Mouse (Mus musculus) embryonic facial prominence, embryonic 10.5 days (tissue): ENCODE data around the gene Synpr. TPM values are rescaled to one million over a fixed set of nuclear protein-coding genes. Genes with fewer than 3 reads are reported as not detected.

ENCODE experiments used
- DNase-seq: peaks from one replicate; pipeline ENCODE4 v3.0.0-alpha.2; 2017; ENCODE audit warnings: low spot score
- H3K27ac ChIP-seq: fragments of 300-500 bp; sonication (generic); replicated peaks from 2 replicates; pipeline ENCODE4 v1.5.1; 2016; ENCODE audit warnings: mild to moderate bottlenecking
- H3K27me3 ChIP-seq: fragments of 300-500 bp; sonication (generic); replicated peaks from 2 replicates; pipeline ENCODE4 v1.6.1; 2016; ENCODE audit warnings: low read depth, mild to moderate bottlenecking; ENCODE audit not compliant: poor library complexity, severe bottlenecking
- H3K36me3 ChIP-seq: fragments of 300-500 bp; sonication (generic); replicated peaks from 2 replicates; pipeline ENCODE4 v1.6.1; 2016; ENCODE audit warnings: mild to moderate bottlenecking, moderate library complexity
- H3K4me1 ChIP-seq: fragments of 300-500 bp; sonication (generic); 2 replicates; pipeline ENCODE4 v1.6.1; 2016
- H3K4me3 ChIP-seq: fragments of 300-500 bp; sonication (generic); 2 replicates; pipeline ENCODE4 v1.5.1; 2016; ENCODE audit warnings: mild to moderate bottlenecking, moderate library complexity
- H3K9me3 ChIP-seq: fragments of 300-500 bp; sonication (generic); 2 replicates; pipeline ENCODE4 v1.6.1; 2016; ENCODE audit warnings: mild to moderate bottlenecking
- WGBS: fragments of 180-500 bp; shearing (Covaris S2); methylation state at CpG from one replicate; pipeline ENCODE4 v1.1.7; 2016; 5-methylcytosine and 5-hydroxymethylcytosine counted together
- polyA plus RNA-seq: library from polyadenylated mRNA; unstranded; fragments of >200 nt; fragmentation: Nextera tagmentation; extraction: Ambion mirVana; gene quantifications from 2 replicates; pipeline ENCODE4 v1.2.1, GENCODE M21; 2016

The Synpr gene
- polyA plus RNA-seq, 1 experiment from 2014 or later: 3.7 TPM

- no peak for DNase-seq
These were observed 29.7 kb downstream of the Synpr start for GRCm38 (mm10) chr14:13314323-13314722.

GRCm38 (mm10) chr14:13328461-13328860, 43.9 kb downstream of the Synpr start:
- Histone ChIP-seq H3K27ac (no peak overlapping the region), H3K4me1 (peaks cover 3% of the 10 kb centered on the region; the same call in 1 of the 2 replicates), H3K9me3 (no peaks in the 10 kb centered on the region), H3K4me3 (no peak overlapping the region), H3K27me3 (no peaks in the 10 kb centered on the region), H3K36me3 (no peaks in the 10 kb centered on the region)
- DNase-seq: no peak
- 85% methylated on average over 2 of the region's 2 CpGs for WGBS

More at GRCm38 (mm10) chr14:13314323-13314722, 29.7 kb downstream of the Synpr start:
- no peak overlapping the region for H3K27ac ChIP-seq
- WGBS: 79% methylated on average over 1 of the region's 1 CpGs
- H3K36me3 ChIP-seq: no peaks in the 10 kb centered on the region
- no peaks in the 10 kb centered on the region for H3K9me3 ChIP-seq
- no peaks in the 10 kb centered on the region for H3K4me1 ChIP-seq
- H3K27me3 ChIP-seq: no peaks in the 10 kb centered on the region
- no peak overlapping the region for H3K4me3 ChIP-seq

GRCm38 (mm10) chr14:13332497-13333306, 48.1 kb downstream of the Synpr start:
- 72% methylated on average over 10 of the region's 10 CpGs for WGBS
- no peaks in the 10 kb centered on the region for H3K27me3 ChIP-seq
- no peak overlapping the region for H3K27ac ChIP-seq
- H3K4me3 ChIP-seq: no peak overlapping the region
- DNase-seq: no peak
- H3K36me3 ChIP-seq: no peaks in the 10 kb centered on the region
- peaks cover 3% of the 10 kb centered on the region; the same call in 1 of the 2 replicates for H3K4me1 ChIP-seq
- H3K9me3 ChIP-seq: no peaks in the 10 kb centered on the region

GRCm38 (mm10) chr14:13333372-13333771, 48.8 kb downstream of the Synpr start:
- Histone ChIP-seq H3K9me3 (no peaks in the 10 kb centered on the region), H3K4me3 (no peak overlapping the region), H3K4me1 (peaks cover 3% of the 10 kb centered on the region; the same call in 1 of the 2 replicates), H3K27ac (no peak overlapping the region), H3K36me3 (no peaks in the 10 kb centered on the region), H3K27me3 (no peaks in the 10 kb centered on the region)
- WGBS: 78% methylated on average over 5 of the region's 5 CpGs
- no peak for DNase-seq

- Histone ChIP-seq H3K9me3 (no peaks in the 10 kb centered on the region), H3K27me3 (no peaks in the 10 kb centered on the region), H3K36me3 (no peaks in the 10 kb centered on the region), H3K4me3 (no peak overlapping the region), H3K27ac (no peak overlapping the region), H3K4me1 (peaks cover 3% of the 10 kb centered on the region; the same call in 1 of the 2 replicates)
- WGBS: 60% methylated on average over 4 of the region's 4 CpGs
- DNase-seq: peak; percentile 27
These were observed 51.6 kb downstream of the Synpr start for GRCm38 (mm10) chr14:13336162-13336561.

- Histone ChIP-seq H3K4me1 (no peaks in the 10 kb centered on the region), H3K9me3 (no peaks in the 10 kb centered on the region), H3K36me3 (no peaks in the 10 kb centered on the region), H3K27me3 (no peaks in the 10 kb centered on the region), H3K27ac (no peak overlapping the region), H3K4me3 (no peak overlapping the region)
- no peak for DNase-seq
- WGBS: 90% methylated on average over 4 of the region's 4 CpGs
These were observed 56.1 kb downstream of the Synpr start for GRCm38 (mm10) chr14:13340688-13341087.

- Histone ChIP-seq H3K27ac (no peak overlapping the region), H3K4me1 (peaks cover 4% of the 10 kb centered on the region), H3K4me3 (no peak overlapping the region), H3K27me3 (no peaks in the 10 kb centered on the region), H3K36me3 (no peaks in the 10 kb centered on the region), H3K9me3 (no peaks in the 10 kb centered on the region)
- DNase-seq: no peak
- 76% methylated on average over 2 of the region's 2 CpGs for WGBS
These were observed 59.7 kb downstream of the Synpr start for GRCm38 (mm10) chr14:13344240-13344639.

- H3K27me3 ChIP-seq: no peaks in the 10 kb centered on the region
- H3K27ac ChIP-seq: peak overlapping the region; percentile 6; the same call in 1 of the 2 replicates
- peak; percentile 49 for DNase-seq
- H3K9me3 ChIP-seq: no peaks in the 10 kb centered on the region
- 35% methylated on average over 4 of the region's 4 CpGs for WGBS
- H3K4me3 ChIP-seq: no peak overlapping the region
- H3K36me3 ChIP-seq: no peaks in the 10 kb centered on the region
- H3K4me1 ChIP-seq: peaks cover 11% of the 10 kb centered on the region
These were observed 64.7 kb downstream of the Synpr start for GRCm38 (mm10) chr14:13349170-13349865.

- DNase-seq: peak; percentile 43
- no peaks in the 10 kb centered on the region for H3K27me3 ChIP-seq
- no peaks in the 10 kb centered on the region for H3K36me3 ChIP-seq
- peaks cover 15% of the 10 kb centered on the region for H3K4me1 ChIP-seq
- H3K4me3 ChIP-seq: no peak overlapping the region
- no peaks in the 10 kb centered on the region for H3K9me3 ChIP-seq
- 33% methylated on average over 5 of the region's 5 CpGs for WGBS
- H3K27ac ChIP-seq: no peak overlapping the region
These were observed 69.6 kb downstream of the Synpr start for GRCm38 (mm10) chr14:13354154-13354553.

GRCm38 (mm10) chr14:13355569-13356362, 71.2 kb downstream of the Synpr start:
- Histone ChIP-seq H3K4me1 (peaks cover 7% of the 10 kb centered on the region; the same call in 1 of the 2 replicates), H3K4me3 (no peak overlapping the region), H3K36me3 (no peaks in the 10 kb centered on the region), H3K27me3 (no peaks in the 10 kb centered on the region), H3K27ac (no peak overlapping the region), H3K9me3 (no peaks in the 10 kb centered on the region)
- DNase-seq: peak; percentile 77
- 17% methylated on average over 7 of the region's 7 CpGs for WGBS

- H3K27me3 ChIP-seq: no peaks in the 10 kb centered on the region
- no peak overlapping the region for H3K4me3 ChIP-seq
- DNase-seq: no peak
- H3K36me3 ChIP-seq: no peaks in the 10 kb centered on the region
- WGBS: 80% methylated on average over 5 of the region's 5 CpGs
- H3K27ac ChIP-seq: no peak overlapping the region
- peaks cover 7% of the 10 kb centered on the region; the same call in 1 of the 2 replicates for H3K4me1 ChIP-seq
- no peaks in the 10 kb centered on the region for H3K9me3 ChIP-seq
These were observed 72.6 kb downstream of the Synpr start for GRCm38 (mm10) chr14:13357101-13357667.

- Histone ChIP-seq H3K27me3 (no peaks in the 10 kb centered on the region), H3K36me3 (no peaks in the 10 kb centered on the region), H3K4me1 (peaks cover 7% of the 10 kb centered on the region; the same call in 1 of the 2 replicates), H3K9me3 (no peaks in the 10 kb centered on the region), H3K4me3 (no peak overlapping the region), H3K27ac (no peak overlapping the region)
- no peak for DNase-seq
- WGBS: 83% methylated on average over 2 of the region's 2 CpGs
These were observed 73.5 kb downstream of the Synpr start for GRCm38 (mm10) chr14:13358037-13358436.
